Mouse (Mus musculus) forebrain, postnatal 0 days (tissue): Measurements from ENCODE around the gene Abcb10. TPM values are rescaled to one million over a fixed set of nuclear protein-coding genes. Genes with fewer than 3 reads are reported as not detected.

ENCODE experiments used
- ATAC-seq: fragments of 200-750 bp; cut with Nextera tagmentation; 2 replicates; pipeline ENCODE4 v1.8.0; 2017; ENCODE audit warnings: mild to moderate bottlenecking, moderate library complexity
- DNase-seq: peaks from one replicate; pipeline ENCODE4 v3.0.0-alpha.2; 2015
- H3K27ac ChIP-seq: fragments of 300-500 bp; sonication (generic); 2 replicates; pipeline ENCODE4 v1.5.1; 2014; ENCODE audit warnings: low read depth, mild to moderate bottlenecking, antibody characterized with exemption, low read length, moderate library complexity, mixed read lengths
- H3K27me3 ChIP-seq: fragments of 300-500 bp; sonication (generic); 2 replicates; pipeline ENCODE4 v1.6.1; 2014; ENCODE audit warnings: mild to moderate bottlenecking, low read length, mixed read lengths; ENCODE audit not compliant: insufficient read depth
- H3K36me3 ChIP-seq: fragments of 300-500 bp; sonication (generic); 2 replicates; pipeline ENCODE4 v1.6.1; 2014; ENCODE audit warnings: mild to moderate bottlenecking, moderate library complexity; ENCODE audit not compliant: insufficient read depth
- H3K4me1 ChIP-seq: fragments of 300-500 bp; sonication (generic); 2 replicates; pipeline ENCODE4 v1.6.1; 2014; ENCODE audit warnings: antibody characterized with exemption; ENCODE audit not compliant: insufficient read depth
- H3K4me2 ChIP-seq: fragments of 300-500 bp; sonication (generic); 2 replicates; pipeline ENCODE4 v1.6.1; 2014; ENCODE audit warnings: low read depth, mild to moderate bottlenecking, moderate library complexity
- H3K4me3 ChIP-seq: fragments of 300-500 bp; sonication (generic); 2 replicates; pipeline ENCODE4 v1.5.1; 2014; ENCODE audit warnings: low read depth, low read length, mixed read lengths
- H3K9ac ChIP-seq: fragments of 300-500 bp; sonication (generic); 2 replicates; pipeline ENCODE4 v1.6.1; 2014; ENCODE audit warnings: mild to moderate bottlenecking
- H3K9me3 ChIP-seq: fragments of 300-500 bp; sonication (generic); 2 replicates; pipeline ENCODE4 v1.6.1; 2016; ENCODE audit warnings: low read length
- CTCF ChIP-seq: sonication (generic); IDR thresholded peaks from 2 replicates; pipeline ENCODE4 v1.5.1; 2016; ENCODE audit warnings: antibody characterized with exemption, control low read depth, low read depth
- WGBS: fragments of 180-500 bp; shearing (Covaris S2); extraction: QIAGEN DNeasy Blood & Tissue Kit; methylation state at CpG from one replicate; pipeline ENCODE4 v1.1.7; 2014; 5-methylcytosine and 5-hydroxymethylcytosine counted together
- polyA plus RNA-seq: library from polyadenylated mRNA; unstranded; fragments of >200 nt; fragmentation: Nextera tagmentation; extraction: Ambion mirVana; gene quantifications from 2 replicates; pipeline ENCODE4 v1.2.1, GENCODE M21; 2015
- total RNA-seq: library from RNA; depleted of rRNA; stranded (reverse); fragments of >200 nt; gene quantifications from 2 replicates; pipeline ENCODE4 v1.2.3, GENCODE M21; 2014

Abcb10 gene
- total and polyA plus RNA-seq, 2 experiments from 2014 or later = 10.4 to 35.4 TPM

DNA sequence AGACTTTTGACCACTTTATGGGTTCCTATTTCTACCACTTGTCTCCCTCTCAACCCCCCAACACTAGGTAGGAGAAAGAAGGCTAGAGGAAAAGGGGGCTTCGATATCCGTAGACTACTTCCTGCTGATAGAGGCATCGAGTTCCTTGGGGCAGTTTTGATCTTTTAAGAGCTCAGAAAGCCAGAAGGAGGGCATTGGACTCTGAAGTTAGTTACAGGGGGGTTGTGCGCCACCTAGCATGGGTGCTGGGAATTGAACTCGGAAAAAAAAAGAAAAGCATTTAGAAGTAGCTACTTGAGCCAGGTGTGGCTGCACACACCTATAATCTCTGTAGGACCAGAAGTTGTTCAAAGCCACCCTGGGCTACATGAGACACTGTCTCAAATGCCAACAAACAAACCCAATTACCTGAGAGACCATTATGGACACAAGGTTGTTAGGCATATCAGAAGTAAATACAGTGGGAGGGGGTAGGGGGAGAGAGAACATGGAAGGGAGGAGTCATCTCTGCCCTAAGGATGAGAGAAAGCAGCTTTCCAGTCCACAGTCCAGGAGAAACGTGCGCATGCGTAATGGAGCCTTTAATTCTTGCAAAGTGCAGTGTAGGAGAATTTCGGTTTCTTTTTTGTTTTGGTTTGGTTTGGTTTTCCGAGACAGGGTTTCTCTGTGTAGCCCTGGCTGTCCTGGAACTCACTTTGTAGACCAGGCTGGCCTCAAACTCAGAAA is 32.7 kb downstream of the Abcb10 start:
- H3K9ac ChIP-seq = peak overlapping the region; percentile 61; the same call in 1 of the 2 replicates
- TF ChIP-seq CTCF = peak; percentile 76
- no peaks in the 10 kb centered on the region for H3K9me3 ChIP-seq
- peak overlapping the region; percentile 95 for H3K4me3 ChIP-seq
- ATAC-seq (no peak), DNase-seq (peak; percentile 60)
- peaks cover 32% of the 10 kb centered on the region for H3K36me3 ChIP-seq
- peaks cover 10% of the 10 kb centered on the region; the same call in 1 of the 2 replicates for H3K4me1 ChIP-seq
- 0 out of 2 replicates have a peak overlapping the region, but pooled peaks have one; percentile 82 for H3K27ac ChIP-seq
- peak overlapping the region; percentile 85 for H3K4me2 ChIP-seq
- 36% methylated on average over 10 of the region's 10 CpGs for WGBS
- H3K27me3 ChIP-seq = no peaks in the 10 kb centered on the region

DNA sequence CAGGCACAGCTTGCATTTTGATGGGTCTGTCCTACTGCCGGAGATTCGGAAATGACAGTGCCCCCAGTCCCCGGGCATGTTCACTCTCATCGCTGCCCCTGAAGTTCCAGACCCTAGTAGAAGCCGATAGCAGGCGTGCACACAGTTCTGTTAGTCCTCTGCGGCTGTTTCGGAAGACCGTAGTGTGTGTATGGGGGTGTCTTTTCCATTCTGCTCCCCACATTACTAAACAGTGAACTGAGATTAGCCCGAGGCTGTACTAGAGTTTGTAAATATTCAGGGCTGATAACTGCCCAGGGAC is 33.3 kb downstream of the Abcb10 start:
- WGBS = 5% methylated on average over 10 of the region's 10 CpGs
- Histone ChIP-seq H3K4me1 (peaks cover 10% of the 10 kb centered on the region; the same call in 1 of the 2 replicates), H3K27ac (peak overlapping the region; percentile 82), H3K27me3 (no peaks in the 10 kb centered on the region), H3K36me3 (peaks cover 31% of the 10 kb centered on the region), H3K4me2 (peak overlapping the region; percentile 85), H3K9me3 (no peaks in the 10 kb centered on the region), H3K4me3 (peak overlapping the region; percentile 95), H3K9ac (peak overlapping the region; percentile 61)
- DNase-seq (no peak), ATAC-seq (peak; percentile 35)
- TF ChIP-seq CTCF = no peak

DNA sequence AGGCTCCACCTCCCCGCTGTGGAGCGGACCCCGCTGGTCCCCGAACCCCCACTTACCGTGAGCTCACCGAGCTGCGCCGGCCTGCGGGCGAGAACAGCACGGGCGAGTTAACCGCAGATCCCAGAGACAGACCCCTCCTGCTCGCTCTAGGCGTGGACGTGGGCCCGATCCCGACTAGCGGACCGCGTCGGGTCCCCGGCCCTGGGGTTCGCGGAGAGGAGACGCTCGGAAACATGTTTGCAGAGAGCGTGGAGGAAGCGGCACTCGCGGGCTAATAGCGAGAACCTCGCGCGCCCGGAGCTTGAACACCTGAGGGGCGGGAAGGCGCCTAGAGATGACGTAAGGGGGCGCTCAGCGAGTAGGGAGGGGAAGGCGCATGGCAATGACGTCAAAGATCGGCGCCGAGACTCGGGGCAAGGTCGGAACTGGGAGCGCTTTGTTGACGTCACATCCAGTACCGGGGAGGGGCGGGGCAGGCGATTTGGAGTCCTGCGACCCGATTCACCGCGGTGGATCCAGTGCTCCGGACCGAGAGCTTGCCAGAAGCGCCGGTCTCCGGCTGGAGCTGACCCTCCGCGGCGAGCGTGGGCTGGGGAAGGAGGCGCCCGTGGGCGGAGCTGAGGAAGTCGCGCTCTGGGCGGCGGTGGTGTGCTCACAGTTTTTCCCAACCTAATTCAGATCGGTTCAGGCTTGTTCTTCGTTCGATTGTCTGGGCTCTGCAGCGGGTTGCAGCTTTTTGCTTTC is 33.8 kb downstream of the Abcb10 start, which contains the start of gene Nup133:
TSS of gene Nup133 (minus strand) at position 324 of the 744 bp plus-strand sequence.
- Histone ChIP-seq H3K9me3 (no peaks in the 10 kb centered on the region), H3K27ac (peak within 1 kb of the TSS; percentile 82), H3K4me2 (peak within 1 kb of the TSS; percentile 85), H3K36me3 (peaks cover 26% of the 10 kb centered on the region), H3K9ac (peak within 1 kb of the TSS; percentile 61), H3K4me1 (peaks cover 10% of the 10 kb centered on the region; the same call in 1 of the 2 replicates), H3K4me3 (peak within 1 kb of the TSS; percentile 95), H3K27me3 (no peaks in the 10 kb centered on the region)
- under 1% methylated on average over 77 of the region's 77 CpGs for WGBS
- DNase-seq (peak; percentile 100), ATAC-seq (peak; percentile 92)
- no peak; the same call in 1 of the 2 replicates for TF ChIP-seq CTCF

DNA sequence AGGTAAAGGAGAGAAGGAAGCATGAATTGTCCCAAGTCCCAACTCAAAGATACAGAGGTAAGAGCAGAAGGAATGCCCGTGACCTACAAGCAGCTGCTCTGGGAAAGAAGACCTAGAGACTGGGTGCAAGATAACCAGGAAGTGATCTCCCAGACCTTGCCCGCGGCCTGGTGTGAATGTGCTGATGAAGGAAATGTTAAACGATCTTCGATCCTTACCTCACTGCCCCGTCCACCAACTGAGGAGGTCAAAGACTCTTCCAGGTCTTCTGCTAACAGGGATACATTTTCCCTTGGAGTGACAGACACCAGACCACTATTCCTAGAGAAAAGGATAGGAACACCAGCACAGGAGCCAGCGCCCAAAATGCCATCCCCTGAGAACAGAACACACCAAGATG is 53.9 kb downstream of the Abcb10 start:
- no peaks in the 10 kb centered on the region for H3K9me3 ChIP-seq
- no peak overlapping the region for H3K9ac ChIP-seq
- H3K27ac ChIP-seq = no peak overlapping the region
- no peak overlapping the region for H3K4me3 ChIP-seq
- peaks cover 60% of the 10 kb centered on the region for H3K36me3 ChIP-seq
- H3K4me2 ChIP-seq = no peak overlapping the region
- H3K4me1 ChIP-seq = no peaks in the 10 kb centered on the region
- no peak for DNase-seq
- TF ChIP-seq CTCF = no peak
- 94% methylated on average over 7 of the region's 7 CpGs for WGBS
- no peak for ATAC-seq
- no peaks in the 10 kb centered on the region for H3K27me3 ChIP-seq

DNA sequence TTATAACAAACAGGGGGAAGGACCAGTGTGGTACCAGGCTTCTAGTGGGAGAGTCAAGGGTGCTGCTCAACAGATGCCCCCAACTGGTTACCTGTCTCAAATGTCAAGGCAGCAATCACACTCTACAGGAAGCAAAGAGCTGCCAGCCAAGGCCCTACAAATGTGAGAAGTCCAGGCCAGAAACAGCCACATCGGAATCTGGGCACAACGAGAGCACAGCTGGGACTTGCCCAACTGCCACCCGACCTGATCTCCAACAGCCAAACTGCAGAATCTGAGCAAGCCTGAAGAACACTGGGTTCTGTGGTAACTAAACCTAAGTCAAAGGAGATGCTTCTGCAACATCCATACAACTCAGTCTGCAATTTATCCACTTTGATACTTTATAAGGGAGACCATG is 57.3 kb downstream of the Abcb10 start:
- Histone ChIP-seq H3K9me3 (no peaks in the 10 kb centered on the region), H3K4me1 (no peaks in the 10 kb centered on the region), H3K4me2 (no peak overlapping the region), H3K27me3 (no peaks in the 10 kb centered on the region), H3K4me3 (no peak overlapping the region), H3K27ac (no peak overlapping the region), H3K9ac (no peak overlapping the region), H3K36me3 (peaks cover 61% of the 10 kb centered on the region)
- 83% methylated on average over 3 of the region's 3 CpGs for WGBS
- no peak for ATAC-seq
- TF ChIP-seq CTCF = no peak
- DNase-seq = no peak

DNA sequence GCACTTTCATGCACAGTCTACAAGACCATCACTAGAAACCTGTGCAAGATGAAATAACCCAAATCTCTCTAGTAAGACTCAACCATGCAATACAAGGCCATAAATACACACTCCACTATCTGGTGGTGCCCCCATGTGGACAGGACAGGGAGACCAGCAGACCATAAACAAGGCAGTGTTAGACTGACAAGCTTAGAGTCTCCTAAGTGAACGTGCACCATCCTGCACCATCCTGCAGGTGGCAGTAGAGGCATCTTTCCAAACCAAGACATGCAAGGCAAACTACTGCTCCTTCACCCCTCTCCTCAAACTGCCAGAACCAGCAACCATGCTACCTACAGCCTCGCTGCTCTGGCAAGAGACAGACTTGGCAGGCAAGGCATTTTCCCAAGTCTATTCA is 58.2 kb downstream of the Abcb10 start:
- TF ChIP-seq CTCF = peak; percentile 94
- ATAC-seq (peak; percentile 92), DNase-seq (peak; percentile 89)
- no peaks in the 10 kb centered on the region for H3K4me1 ChIP-seq
- H3K4me2 ChIP-seq = no peak overlapping the region
- peaks cover 62% of the 10 kb centered on the region for H3K36me3 ChIP-seq
- no peak overlapping the region for H3K9ac ChIP-seq
- no peaks in the 10 kb centered on the region for H3K9me3 ChIP-seq
- no peaks in the 10 kb centered on the region for H3K27me3 ChIP-seq
- 6% methylated on average over 2 of the region's 2 CpGs for WGBS
- H3K27ac ChIP-seq = no peak overlapping the region
- H3K4me3 ChIP-seq = no peak overlapping the region

DNA sequence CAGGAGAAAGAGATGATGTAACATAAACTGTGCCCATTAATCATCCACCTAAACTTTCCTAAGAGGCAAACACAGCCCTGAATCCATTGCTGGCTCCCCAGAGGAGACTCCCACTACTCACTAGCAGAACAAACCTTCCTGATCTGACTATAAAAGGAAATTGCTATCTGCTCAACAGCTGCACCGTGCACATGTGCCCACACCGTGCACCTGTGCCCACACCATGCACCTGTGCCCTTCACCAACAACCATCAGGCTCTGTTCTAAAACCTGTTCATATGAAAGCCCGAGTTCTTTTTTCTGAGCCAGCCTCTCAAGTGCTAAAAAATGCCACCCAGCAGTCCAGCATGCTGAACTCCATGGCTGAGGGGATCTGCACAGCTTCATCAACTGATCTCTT is 68.3 kb downstream of the Abcb10 start:
- DNase-seq (no peak), ATAC-seq (no peak)
- WGBS = 93% methylated on average over 3 of the region's 3 CpGs

More for the DNA sequence above, 68.3 kb downstream of the Abcb10 start:
- Histone ChIP-seq H3K27ac (no peak overlapping the region), H3K9me3 (no peaks in the 10 kb centered on the region), H3K9ac (no peak overlapping the region), H3K27me3 (no peaks in the 10 kb centered on the region), H3K4me2 (no peak overlapping the region), H3K4me1 (no peaks in the 10 kb centered on the region), H3K36me3 (peaks cover 80% of the 10 kb centered on the region), H3K4me3 (no peak overlapping the region)
- no peak for TF ChIP-seq CTCF
